9 mouse cellular contexts compared by ENCODE assay signal in the genomic region with DNA sequence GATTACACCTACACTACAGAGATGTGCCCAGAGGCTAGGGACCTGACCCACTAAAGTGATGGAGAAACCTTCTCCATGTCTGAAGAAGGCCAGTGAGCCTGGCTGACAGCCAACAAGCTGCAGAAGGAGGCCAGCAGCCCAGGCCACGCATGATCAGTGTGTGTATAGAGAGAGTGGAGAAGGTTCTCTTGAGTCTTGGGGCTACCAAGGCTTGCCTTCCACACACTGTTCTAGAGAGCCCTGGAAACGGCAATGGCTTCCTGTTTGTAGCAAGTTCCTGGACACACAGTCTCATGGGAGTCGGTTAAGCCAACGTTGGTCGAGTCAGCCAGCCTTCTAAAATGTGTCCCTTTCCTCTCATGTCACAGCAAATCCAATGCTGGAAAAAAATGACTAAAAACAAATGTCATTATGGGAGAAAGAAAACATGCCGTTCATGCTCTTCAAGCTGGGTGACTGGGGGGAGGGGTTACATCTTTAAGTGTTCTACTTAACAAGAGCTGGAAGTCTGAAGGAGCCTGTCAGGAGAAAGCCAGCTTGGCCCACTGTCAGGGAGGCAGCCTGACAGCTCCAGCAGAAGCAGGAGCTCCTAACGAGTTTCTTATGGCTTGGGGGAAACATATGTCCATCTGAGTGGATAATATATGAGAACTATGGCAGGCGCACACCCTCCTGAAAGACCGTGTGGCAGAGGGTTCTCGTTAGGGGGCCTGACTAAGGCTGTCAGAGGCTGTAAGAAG.
DNase-seq lines count a peak whose midpoint lies in the region; ATAC-seq lines count a peak whose summit lies in the region.
"Had no signal": no experiment of that assay in that cellular context is flagged by ENCODE, and none has a peak within 500 bp of the region (broad histone marks: within the 10 kb centered on the region; RNA-seq: fewer than 3 reads in every experiment).

No protein-coding gene starts in this region.

- WGBS in kidney, embryonic 16.5 days = 46% methylated on average over 10 of the region's 10 CpGs
- 42% methylated on average over 10 of the region's 10 CpGs for WGBS in stomach, embryonic 16.5 days

- no peak overlapping the region for H3K4me2 ChIP-seq in kidney, embryonic 16.5 days (replicated peaks; ENCODE audit: low read depth, low read length)
- no peak overlapping the region for H3K4me2 ChIP-seq in stomach, embryonic 16.5 days (ENCODE audit: low read depth, low read length)

- DNase-seq in cerebellum, postnatal 10 days = peak; percentile 66 to 67
- DNase-seq in right cerebral cortex, postnatal 4 days = peak; percentile 63
- DNase-seq in right cerebral cortex, adult 18-20 months = no peak
- no peak for DNase-seq in thymus, postnatal 36 days

- H3K4me1 ChIP-seq in kidney, embryonic 16.5 days (ENCODE audit: insufficient read depth, low read length) = peaks cover 4% of the 10 kb centered on the region
- H3K4me1 ChIP-seq in stomach, embryonic 16.5 days (ENCODE audit: control insufficient read depth, insufficient read depth, low read length) = peaks cover 3% of the 10 kb centered on the region; the same call in 1 of the 2 replicates

- H3K4me3 ChIP-seq in kidney, embryonic 16.5 days (ENCODE audit: low read length) = no peak overlapping the region
- no peak overlapping the region for H3K4me3 ChIP-seq in stomach, embryonic 16.5 days (replicated peaks; ENCODE audit: low read length)
- H3K4me3 ChIP-seq: erythroblast, embryonic 14.5 days had no signal

- ATAC-seq in cerebellum, adult (ENCODE audit: insufficient number of reproducible peaks, low FRiP score, low TSS enrichment) = no peak
- 0 out of 2 replicates have a peak, but pooled peaks have one; percentile 39 for ATAC-seq in kidney, embryonic 16.5 days (ENCODE audit: low FRiP score, low TSS enrichment)
- peak; percentile 53; the same call in 1 of the 2 replicates for ATAC-seq in stomach, embryonic 16.5 days (ENCODE audit: insufficient read depth, low FRiP score)
- no peak for ATAC-seq in megakaryocyte progenitor cell, adult 5-6 weeks (replicated peaks; ENCODE audit: poor library complexity)

- H3K27me3 ChIP-seq in kidney, embryonic 16.5 days (ENCODE audit: insufficient read depth, low read length) = no peaks in the 10 kb centered on the region
- H3K27me3 ChIP-seq in stomach, embryonic 16.5 days (ENCODE audit: control insufficient read depth, insufficient read depth, low read length) = no peaks in the 10 kb centered on the region

- H3K36me3 ChIP-seq in kidney, embryonic 16.5 days (ENCODE audit: insufficient read depth, low read length) = no peaks in the 10 kb centered on the region
- no peaks in the 10 kb centered on the region for H3K36me3 ChIP-seq in stomach, embryonic 16.5 days (ENCODE audit: control insufficient read depth, insufficient read depth, low read length)

- H3K27ac ChIP-seq in kidney, embryonic 16.5 days (ENCODE audit: low read length) = peak overlapping the region; percentile 64
- H3K27ac ChIP-seq in stomach, embryonic 16.5 days (ENCODE audit: low read length) = peak overlapping the region; percentile 19

- no peaks in the 10 kb centered on the region for H3K9me3 ChIP-seq in kidney, embryonic 16.5 days (ENCODE audit: low read length)
- no peaks in the 10 kb centered on the region for H3K9me3 ChIP-seq in stomach, embryonic 16.5 days (replicated peaks; ENCODE audit: control insufficient read depth, low read length)

- no peak overlapping the region for H3K9ac ChIP-seq in kidney, embryonic 16.5 days (replicated peaks; ENCODE audit: low read length)
- H3K9ac ChIP-seq in stomach, embryonic 16.5 days (ENCODE audit: low read length) = no peak overlapping the region

Comparison
In these comparisons a context has a peak if more than half of its experiments do, and no peak if none do; other contexts are left out.
1. DNase-seq: peak in cerebellum, postnatal 10 days (2 of 2) and right cerebral cortex, postnatal 4 days (single experiment); none in right cerebral cortex, adult 18-20 months (single experiment) and thymus, postnatal 36 days (0 of 2).
2. ATAC-seq: peak in kidney, embryonic 16.5 days (single experiment) and stomach, embryonic 16.5 days (single experiment); none in cerebellum, adult (single experiment) and megakaryocyte progenitor cell, adult 5-6 weeks (single experiment).